Mouse (Mus musculus): ENCODE measurements at regions not wholly inside any gene's neighbourhood (a gene's known extent, or its start where the extent isn't known, plus 50 kb on each side); places are given as distances from the start of the nearest gene placed in this dataset.
A peak's percentile ranks its signal among the peaks of the same experiment; 100 is the strongest.

DNA sequence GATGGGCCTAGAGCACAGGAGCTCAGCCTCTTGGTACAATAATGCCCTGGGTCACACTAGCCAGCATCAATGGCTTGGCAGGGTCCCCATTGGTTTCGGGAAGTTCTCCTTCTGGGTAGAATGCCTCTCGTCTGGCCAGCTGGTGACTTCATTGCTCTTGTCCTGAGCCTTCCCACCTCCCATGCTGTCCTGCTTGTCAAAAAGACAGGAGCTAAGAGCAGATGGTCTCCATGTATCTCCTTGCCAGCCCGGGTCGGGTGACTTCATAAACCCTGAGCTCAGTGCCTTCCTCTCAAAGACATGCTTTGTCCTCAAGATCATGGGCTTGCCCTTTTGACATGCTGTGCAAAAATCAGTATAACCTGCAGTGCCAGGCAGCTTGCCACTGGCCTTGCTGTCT, 179.2 kb upstream of the Sh3bp4 start:
- no peak for DNase-seq (ENCODE audit: low spot score)

DNA sequence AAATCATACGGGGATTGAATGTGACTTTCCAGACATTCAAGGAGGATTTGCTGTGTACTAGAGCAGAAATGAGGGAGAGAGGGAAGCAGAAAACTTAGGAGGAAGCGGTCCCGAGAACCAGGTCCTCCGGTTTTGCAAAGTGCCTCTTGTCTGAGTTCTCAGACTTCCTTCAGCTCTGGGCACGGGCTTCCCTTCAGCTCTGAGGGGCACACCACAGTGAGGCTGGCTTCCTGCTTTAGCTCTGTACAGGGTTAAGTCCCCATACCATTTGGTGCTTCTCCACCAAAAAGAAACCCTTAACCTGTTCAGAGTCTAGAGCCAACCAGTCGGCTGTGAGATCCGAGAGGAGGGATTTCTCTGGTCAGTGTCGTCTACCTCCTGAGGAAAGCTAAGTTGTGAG, 167.8 kb upstream of the Sh3bp4 start:
- DNase-seq (ENCODE audit: low spot score) = no peak

DNA sequence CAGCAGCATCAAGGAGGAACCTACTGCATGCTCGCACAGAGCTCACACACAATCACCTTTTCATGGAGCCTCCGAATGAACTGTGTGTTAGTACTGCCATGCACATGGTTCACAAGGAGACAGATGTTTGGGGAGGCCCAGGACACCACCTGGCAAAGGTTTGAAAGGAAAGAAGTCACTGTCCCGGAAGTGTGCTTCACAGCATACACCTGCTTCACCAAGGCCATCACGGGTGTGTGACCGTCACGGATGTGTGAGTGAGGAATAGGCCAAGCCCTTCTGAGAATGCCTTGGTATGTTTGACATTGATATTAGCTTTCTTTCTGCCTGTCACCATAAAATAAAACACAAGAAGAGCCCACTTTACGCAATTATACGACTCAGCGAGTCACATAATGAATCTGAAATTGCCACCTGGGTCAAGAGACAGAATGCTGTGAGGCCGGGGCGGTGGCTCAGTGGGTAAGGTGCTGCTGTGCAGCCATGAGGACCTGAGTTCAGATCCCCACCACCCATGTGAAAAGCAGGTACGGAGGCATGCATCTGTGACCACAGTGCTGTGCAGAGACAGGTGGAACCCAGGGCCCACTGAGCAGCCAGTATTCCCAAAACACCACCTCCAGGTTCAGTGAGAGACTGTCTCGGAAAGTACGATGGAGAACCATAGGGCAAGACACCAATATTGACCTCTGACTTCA, 162.3 kb upstream of the Sh3bp4 start:
- DNase-seq (ENCODE audit: low spot score) = no peak

DNA sequence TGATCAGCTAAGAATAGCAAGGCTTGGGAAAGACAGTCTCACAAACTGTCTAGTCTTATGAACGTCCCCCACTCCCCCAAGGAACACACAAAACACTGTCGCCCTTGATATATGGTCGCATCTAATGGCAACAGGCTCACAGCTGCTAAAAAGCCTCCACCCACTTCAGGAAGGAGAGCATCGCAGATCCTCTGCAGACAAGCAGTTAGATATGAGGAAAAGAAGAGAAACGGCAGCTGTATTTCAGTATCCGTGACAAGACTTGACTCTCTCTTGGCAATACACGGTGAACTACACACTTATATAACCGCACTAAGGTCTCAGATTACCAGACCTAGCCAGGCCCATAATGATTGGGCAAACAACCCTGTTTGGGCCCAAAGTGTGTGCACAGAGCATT, 161.5 kb upstream of the Sh3bp4 start:
- DNase-seq (ENCODE audit: low spot score) = no peak

DNA sequence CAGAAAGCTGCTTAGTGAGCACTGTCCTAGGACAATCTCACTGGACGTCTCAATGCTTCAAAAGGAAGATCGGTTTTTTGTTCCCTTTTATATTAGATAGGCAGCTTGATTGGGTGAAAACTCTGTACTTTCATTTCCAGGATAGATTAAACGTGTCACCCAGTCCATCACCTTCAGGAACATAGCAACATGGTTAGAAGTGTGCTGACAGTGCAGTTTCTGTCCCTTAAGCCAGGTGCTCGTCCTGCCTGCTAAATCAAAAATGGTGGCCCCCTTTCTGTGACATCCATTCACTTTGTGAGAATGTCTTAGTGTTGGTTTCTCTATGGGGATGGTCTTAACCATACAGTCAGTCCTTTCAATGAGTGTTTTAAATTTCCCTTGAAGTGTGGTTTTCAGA, 160.9 kb upstream of the Sh3bp4 start:
- DNase-seq (ENCODE audit: low spot score) = no peak

DNA sequence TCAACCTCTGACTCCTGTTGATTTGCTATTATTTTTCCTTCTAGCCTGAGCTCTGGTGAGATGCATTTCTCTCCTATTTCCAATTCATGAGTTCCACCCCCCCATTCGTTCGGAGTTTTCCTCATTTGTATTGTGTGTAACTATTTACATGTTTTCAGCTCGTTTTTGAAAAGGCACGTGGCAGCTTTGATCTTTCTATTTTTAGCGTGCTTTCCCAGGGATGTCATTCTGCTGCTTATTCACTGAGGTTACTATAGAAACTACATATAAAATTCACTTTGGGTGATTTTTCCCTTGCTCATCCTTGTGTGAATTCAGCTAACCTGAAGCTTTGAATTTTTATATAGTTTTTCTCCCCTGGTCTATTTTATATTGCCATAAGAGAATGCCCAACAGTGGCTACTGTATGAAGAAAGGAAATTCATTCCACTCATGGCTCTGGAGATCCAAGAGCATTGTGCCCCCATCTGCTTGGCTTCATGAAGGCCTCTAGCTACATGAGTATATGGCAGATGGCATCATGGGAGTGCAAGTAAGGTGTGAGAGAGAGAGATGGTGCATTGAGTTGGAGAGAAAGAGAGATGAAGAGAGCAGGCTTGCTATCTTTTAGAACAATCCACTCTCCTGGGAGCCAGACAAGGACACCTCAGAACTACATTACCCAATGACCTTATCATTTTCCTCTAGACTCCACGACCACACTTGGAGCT, 160.2 kb upstream of the Sh3bp4 start:
- DNase-seq (ENCODE audit: low spot score) = no peak

DNA sequence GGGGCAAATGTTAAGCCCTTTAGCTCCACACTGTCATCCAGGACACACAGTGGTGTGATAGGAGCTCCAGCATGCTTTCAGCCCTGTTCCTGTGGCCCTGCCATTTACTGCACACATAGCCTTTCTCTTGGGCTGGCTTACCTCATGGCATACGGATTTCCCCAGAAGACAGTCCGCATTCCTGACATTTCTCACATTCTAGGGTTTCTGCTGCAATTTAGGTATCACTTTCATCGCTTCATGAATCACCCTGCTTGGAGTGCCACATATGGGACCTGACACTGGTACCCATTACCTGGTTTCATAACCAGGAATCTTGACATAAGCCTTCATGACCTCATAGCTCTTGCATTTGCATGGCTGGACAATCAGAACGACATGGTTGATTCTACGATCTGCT, 158.5 kb upstream of the Sh3bp4 start:
- no peak for DNase-seq (ENCODE audit: low spot score)

DNA sequence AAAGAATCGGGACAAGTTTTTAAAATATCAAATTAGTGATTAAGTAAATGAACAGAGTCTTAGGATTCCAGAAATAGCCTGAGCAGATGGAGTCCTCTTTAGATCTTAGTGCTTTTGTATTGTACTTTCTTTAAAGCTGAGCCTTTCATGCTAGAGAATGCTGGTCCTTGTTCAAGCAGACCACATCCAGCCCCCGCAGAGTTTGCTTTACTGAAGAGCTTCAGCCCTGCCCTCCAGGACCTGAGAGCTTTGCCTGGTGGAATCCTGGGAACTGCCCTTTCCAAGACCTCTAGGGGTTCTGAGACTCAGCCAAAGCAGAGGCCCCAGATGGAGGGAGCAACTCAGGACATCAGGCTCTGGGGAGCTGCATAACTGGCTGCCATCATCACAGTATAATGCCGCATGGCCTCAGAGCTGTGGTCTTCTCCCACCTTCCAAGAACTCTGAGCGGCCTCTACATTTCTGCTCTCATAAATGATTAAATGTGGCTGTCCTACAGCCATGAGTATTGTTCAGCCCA, 153.6 kb upstream of the Sh3bp4 start:
- no peak for DNase-seq (ENCODE audit: low spot score)

DNA sequence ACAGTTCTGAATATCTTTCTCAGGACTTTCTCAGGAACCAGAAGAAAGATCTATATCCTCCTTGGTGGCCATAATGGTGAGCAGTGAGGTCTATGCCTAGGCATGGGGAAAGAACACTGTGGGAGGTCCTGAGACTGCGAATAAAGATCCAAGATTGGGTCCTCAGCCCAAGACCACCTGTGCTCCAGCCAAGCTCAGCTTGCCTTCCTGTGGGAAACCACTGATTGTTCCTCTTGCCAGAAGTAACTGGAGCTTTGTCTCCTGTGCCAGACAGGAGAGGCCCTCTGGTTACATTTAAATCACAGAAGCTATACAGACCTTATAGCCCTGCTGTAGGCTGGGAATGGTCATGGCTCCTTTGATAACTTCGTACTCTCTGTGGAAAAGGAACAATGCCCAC, 148.8 kb upstream of the Sh3bp4 start:
- DNase-seq (ENCODE audit: low spot score) = no peak

DNA sequence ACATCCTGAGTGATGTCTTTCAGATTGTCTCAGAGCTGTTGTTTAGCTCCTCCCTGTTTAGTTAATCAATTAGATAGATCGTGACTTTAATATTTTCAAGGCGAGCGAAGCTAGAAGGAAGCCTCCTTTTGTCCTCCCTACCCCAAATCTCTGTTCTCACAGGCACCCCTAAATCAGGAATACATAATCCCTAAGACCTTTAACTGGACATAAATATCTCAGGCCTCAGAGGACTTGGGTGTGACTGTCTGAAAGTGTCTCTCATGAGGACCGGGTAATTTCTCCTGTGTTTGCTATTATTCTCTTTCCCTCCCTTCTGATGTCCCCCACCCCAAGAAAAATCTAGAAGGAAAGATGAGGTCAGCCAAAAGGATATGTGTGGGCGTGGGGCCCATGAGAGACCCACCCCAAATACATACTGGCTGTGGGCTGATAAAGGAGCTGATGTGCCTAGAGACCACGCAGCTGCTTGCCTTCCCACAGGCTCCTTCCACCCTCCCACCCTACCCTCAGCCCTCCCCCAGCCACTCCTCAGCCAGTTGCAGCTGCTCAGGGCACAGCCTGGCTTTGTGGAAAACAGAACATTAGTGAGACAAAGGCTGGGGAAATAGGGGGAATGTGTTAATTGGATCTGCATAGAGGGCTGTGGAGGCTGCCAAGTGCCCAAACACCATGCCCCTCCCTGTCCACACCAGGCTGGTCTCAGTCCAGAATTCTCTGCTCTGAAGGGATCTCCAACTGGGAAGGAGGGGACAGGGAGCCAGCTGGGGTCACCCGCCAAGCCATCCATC, 146.2 kb upstream of the Sh3bp4 start:
- DNase-seq (ENCODE audit: low spot score) = peak; percentile 17

DNA sequence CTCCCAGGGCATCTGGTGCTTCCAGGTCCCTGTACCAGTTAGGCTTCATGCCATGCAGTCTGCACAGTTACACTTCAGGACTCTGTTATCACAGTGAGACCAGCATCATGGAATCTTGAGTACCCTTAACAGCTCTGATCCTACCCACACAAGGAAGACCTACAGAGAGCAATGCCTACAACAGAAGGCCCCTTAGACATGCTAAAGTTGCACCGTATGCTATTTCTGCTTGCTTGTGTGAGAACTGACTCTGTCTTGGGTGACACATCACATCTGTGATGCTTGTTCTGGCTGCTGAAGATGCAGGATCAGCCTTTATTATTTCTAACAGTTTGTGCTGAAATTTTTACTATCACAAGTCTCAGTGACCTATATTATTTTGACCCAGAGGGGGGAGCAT, 135.0 kb upstream of the Sh3bp4 start:
- no peak for DNase-seq (ENCODE audit: low spot score)

DNA sequence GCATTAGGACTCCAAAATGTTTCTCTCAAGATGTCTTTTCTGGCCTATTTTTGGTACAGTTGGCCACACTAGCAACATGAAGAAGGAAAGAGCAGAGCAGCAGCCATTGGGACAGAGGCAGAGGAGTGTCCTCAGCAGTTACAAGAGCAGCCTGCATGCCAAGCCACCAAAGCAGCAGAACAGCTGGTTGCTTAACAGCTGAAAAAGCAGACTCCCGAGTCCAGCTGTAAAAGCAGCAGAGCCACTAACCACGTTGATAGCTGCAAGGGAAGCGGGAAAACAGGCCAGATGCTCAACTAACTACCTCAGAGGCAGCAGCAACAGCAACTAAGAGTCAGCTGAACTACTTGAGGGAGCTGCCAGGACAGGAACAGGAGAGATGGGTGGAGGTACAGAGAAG, 134.4 kb upstream of the Sh3bp4 start:
- no peak for DNase-seq (ENCODE audit: low spot score)

DNA sequence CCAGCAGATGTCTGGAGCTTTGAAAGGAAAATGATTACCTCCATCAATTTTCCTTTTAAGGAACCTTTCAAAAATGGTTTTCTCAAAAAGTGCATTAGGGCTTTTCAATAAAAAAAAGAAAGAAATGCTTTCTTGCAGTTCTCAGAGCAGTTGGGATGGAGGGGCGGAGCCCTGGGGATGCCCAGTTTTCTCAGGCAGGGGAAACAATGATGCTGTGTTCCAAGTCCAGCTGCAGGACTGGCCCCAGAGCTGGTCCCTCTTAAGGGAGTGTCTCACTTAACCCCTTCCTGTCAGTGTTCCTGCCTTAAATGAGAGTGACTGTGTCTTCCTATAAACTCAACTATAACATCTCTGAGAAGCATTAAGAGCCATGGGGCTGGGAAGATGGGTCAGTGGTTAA, 132.9 kb upstream of the Sh3bp4 start:
- DNase-seq (ENCODE audit: low spot score) = peak; percentile 30

DNA sequence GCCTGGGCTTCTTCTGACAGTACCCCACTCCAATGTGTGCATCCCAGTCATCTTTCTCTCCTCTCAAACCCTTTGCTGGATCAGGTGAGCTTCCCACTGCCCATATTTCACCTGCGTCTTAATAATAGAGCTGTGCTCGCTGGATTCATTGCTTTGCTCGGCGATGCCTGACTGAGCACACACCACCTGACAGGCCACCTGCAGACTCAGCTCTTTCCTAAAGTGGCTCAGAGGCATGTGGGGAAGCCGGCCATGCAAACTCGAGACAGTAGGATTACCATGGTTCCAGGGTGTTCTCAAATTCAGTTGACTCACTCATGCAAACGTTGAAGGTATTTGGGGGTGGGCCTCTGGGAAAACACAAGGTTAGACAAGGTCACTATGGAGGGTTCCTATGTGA, 131.8 kb upstream of the Sh3bp4 start:
- DNase-seq (ENCODE audit: low spot score) = no peak

DNA sequence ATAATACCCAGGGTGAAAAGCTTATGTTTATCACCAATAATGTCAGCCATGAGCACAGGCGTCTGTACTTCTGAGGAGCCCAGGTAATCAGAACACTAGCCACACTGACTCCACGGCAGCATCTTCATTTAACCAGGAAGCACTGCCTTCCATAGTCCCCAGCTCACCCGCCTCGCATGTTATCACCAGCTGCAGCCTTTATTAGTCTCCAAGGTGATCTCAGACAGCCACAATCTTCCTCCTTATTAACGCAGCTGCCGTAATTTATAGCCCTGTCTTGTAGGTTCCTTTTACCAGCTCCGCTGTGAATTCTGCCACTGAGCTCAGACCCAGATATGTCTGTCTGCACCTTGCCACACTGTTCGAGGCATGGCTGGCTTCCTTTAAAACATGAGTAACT, 127.2 kb upstream of the Sh3bp4 start:
- no peak for DNase-seq (ENCODE audit: low spot score)

DNA sequence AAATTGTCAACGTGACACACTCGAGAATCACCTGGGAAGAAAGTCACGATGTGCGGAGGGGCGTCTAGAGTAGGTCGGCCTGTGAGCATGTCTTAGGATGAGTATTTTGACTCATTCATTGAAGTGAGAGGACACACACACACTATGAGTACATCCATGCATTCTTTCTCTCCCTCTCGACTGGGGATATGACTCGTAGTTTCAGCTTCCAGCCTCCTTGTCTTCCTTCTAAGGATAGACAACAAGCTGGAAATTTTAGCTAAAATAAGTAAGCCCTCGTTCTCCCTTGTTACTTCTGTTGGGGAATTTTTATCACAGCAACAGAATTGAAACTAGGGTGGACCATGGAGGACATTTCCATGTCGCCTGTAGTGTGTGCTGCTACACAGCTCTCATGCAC, 124.3 kb upstream of the Sh3bp4 start:
- no peak for DNase-seq (ENCODE audit: low spot score)

DNA sequence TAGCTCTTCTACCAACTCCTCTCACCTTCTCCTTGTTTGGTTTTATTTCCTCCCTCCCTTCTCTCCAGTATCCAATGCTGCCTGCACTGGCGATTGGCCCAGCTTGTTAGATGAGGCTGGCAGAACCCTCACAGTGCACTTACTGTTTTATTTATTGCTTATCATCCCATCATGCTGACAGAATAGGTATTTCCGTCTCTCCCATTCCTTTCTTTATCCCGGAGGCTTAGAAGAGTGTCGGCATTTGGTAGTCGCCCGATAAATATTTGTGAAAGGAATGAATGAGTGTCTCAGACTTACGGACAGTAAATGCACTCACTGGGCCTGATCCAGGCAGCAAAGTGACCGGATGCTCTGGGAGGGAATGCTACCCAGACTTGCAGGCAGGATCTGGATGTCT, 123.8 kb upstream of the Sh3bp4 start:
- DNase-seq (ENCODE audit: low spot score) = no peak

DNA sequence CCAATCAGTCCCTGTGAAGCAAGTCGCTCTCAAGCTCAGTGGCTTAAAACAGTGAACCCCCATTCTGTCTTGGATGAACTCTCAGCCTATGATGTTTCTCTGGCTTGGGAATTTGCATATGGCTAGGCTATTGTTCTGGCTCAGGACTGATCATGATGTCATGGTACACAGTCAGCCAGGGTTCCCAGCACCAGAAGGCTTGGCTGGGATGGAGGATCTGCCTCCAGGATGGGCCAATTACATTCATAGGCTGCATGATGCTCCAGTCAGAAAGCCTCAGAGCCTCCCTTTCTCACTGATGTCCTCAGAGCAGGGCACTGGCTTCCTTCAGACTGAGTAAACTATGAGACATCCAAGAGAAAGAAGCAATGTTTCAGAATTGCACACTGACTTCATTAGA, 120.3 kb upstream of the Sh3bp4 start:
- no peak for DNase-seq (ENCODE audit: low spot score)

DNA sequence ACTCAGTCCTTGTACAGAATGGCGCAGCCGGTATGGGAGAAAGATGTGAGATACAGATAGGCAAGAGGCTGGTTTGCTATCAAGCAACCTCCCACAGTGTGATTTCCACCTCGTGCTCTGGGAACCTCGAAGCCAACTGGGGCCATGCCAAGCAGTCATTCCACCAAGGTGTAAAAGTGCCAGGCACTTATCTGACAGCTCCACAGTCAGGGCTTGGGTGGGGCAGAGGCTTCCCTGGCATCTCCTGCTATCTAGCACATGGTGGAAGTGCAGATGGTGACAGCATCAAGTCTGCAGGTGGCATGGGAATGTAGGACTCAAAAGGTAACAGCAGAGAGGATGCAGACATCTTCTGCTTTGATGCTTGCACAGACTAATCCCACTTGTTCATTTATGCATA, 116.7 kb upstream of the Sh3bp4 start:
- DNase-seq (ENCODE audit: low spot score) = no peak

DNA sequence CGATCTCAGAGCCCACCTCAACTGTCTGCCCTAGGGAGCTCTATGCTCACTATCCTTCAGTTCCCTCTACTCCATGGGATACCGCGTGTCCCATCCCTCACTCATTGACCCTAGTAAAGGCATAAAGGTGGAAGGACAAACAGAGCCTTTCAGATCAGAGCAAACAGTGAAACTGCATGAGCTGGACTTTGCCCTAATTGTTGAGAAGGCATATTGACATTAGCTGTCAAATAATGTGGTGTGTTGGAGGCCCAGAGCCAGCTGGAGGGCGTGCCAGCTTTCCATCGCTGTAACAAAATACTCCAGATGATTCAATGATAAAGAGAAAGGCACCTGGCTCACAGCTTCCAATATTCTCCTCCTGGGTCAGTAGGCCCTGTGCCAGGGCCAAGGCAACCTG, 115.4 kb upstream of the Sh3bp4 start:
- DNase-seq (ENCODE audit: low spot score) = no peak

DNA sequence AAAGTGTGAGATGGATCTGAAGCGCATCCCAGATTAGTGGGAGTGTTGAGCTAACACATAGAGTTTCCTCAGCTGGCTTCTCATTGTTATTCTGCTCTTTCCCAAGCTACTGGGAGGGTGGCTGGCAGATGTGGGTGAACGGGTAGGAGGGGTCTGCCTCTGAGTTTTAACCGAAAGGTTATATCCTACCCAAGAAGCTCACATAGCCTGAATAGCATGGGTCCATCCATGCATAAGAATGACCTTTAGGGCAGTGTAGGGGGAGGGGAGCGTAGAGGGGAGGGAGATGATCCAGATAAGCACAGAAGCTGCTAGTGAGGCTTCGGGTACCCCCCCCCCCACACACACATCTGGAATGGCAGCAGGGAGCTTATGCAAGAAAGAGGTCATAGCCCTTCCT, 113.2 kb upstream of the Sh3bp4 start:
- no peak for DNase-seq (ENCODE audit: low spot score)

DNA sequence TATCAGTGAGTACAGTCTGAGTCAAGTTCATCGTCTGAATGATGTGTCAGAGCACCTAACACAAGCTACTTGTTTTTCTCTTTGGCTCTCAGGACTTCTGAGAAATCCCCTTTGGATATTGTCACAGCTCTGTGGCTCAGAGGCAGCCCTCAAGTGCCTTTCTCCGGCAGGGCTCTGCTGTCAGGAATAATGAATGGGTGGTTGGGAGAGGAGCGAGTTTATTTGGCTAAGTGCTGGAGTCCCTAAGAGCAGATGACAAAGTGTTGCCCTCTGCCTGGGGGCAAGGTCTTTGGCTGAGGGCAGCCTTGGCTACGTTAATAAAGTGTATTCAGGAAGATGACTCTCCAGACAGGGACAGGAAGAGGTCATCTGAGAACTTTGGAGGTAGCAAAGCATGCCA, 110.5 kb upstream of the Sh3bp4 start:
- no peak for DNase-seq (ENCODE audit: low spot score)

DNA sequence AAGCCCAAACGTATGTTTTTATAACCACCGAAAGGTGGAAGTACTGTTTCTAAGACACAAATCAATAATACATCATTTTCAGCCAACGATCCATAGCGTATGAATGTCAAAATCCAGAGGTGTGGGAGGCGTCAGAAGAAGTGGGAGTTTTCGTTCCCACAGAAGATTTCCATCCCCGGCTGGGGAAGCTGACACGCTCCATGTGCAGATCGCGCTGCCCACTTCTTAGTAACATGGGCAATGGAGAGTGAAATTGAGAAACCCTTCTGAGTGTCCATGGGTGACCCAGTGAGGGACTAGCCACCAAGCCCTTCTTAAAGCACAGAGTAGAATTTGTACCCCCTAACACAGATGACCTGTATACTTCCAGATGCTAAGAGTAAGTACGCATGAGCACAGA, 110.1 kb upstream of the Sh3bp4 start:
- DNase-seq (ENCODE audit: low spot score) = no peak

Measured in layer of hippocampus, adult 11-12 months (tissue).